Mouse (Mus musculus) midbrain, embryonic 12.5 days (tissue): ENCODE results near the gene Ceacam3. TPM values are rescaled to one million over a fixed set of nuclear protein-coding genes. Genes with fewer than 3 reads are reported as not detected.
"Not testable (repeated sequence)": the region's sequence is repeated elsewhere in the genome, so short reads cannot be mapped to it uniquely, and the experiment has no call there.

Source experiments
- ATAC-seq: fragments of 200-750 bp; cut with Nextera tagmentation; 2 replicates; pipeline ENCODE4 v1.8.0; 2017; ENCODE audit warnings: low read depth, moderate TSS enrichment, moderate library complexity; ENCODE audit not compliant: low FRiP score
- H3K27ac ChIP-seq: fragments of 300-500 bp; sonication (generic); replicated peaks from 2 replicates; pipeline ENCODE4 v1.5.1; 2016; ENCODE audit warnings: mild to moderate bottlenecking
- H3K27me3 ChIP-seq: fragments of 300-500 bp; sonication (generic); 2 replicates; pipeline ENCODE4 v1.6.1; 2016; ENCODE audit warnings: mild to moderate bottlenecking
- H3K36me3 ChIP-seq: fragments of 300-500 bp; sonication (generic); 2 replicates; pipeline ENCODE4 v1.6.1; 2016
- H3K4me1 ChIP-seq: fragments of 300-500 bp; sonication (generic); 2 replicates; pipeline ENCODE4 v1.6.1; 2016
- H3K4me2 ChIP-seq: fragments of 300-500 bp; sonication (generic); replicated peaks from 2 replicates; pipeline ENCODE4 v1.6.1; 2016; ENCODE audit warnings: mild to moderate bottlenecking, moderate library complexity
- H3K4me3 ChIP-seq: fragments of 300-500 bp; sonication (generic); 2 replicates; pipeline ENCODE4 v1.5.1; 2016; ENCODE audit warnings: mild to moderate bottlenecking
- H3K9ac ChIP-seq: fragments of 300-500 bp; sonication (generic); replicated peaks from 2 replicates; pipeline ENCODE4 v1.6.1; 2016; ENCODE audit warnings: mild to moderate bottlenecking, moderate library complexity
- H3K9me3 ChIP-seq: fragments of 300-500 bp; sonication (generic); 2 replicates; pipeline ENCODE4 v1.6.1; 2016; ENCODE audit warnings: mild to moderate bottlenecking
- WGBS: fragments of 180-500 bp; shearing (Covaris S2); methylation state at CpG from one replicate; pipeline ENCODE4 v1.1.7; 2016; 5-methylcytosine and 5-hydroxymethylcytosine counted together
- polyA plus RNA-seq: library from polyadenylated mRNA; unstranded; fragments of >200 nt; fragmentation: Nextera tagmentation; extraction: Ambion mirVana; gene quantifications from 2 replicates; pipeline ENCODE4 v1.2.1, GENCODE M21; 2016

Ceacam3 gene
- not detected in 2 replicates for polyA plus RNA-seq

DNA sequence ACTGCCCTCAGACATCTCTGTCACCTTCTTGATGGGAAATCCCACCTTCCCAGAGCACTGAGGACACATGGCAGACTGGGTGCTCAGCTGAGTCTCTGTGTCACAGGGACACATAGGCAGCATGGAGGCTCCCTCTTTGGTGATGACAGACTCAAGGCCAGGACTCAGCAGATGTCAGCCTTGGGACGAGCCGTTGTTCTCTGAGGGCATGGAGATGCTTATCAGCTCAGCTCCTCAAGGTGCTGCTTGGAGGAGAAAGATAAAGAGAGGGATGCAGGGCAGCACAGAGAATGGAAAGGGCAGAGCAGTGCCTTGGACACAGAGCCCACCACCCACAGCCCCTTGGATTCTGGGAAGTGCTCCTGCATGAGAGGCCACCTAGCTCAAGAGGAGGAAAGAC lies at the start of gene Ceacam3:
Gene Ceacam3 (plus strand): TSS at position 352 of the 400 bp plus-strand sequence.
- Histone ChIP-seq H3K4me1 (no peaks in the 10 kb centered on the region), H3K27me3 (no peaks in the 10 kb centered on the region), H3K9me3 (peaks cover 43% of the 10 kb centered on the region), H3K27ac (no peak within 1 kb of the TSS), H3K4me2 (no peak within 1 kb of the TSS), H3K4me3 (no peak within 1 kb of the TSS), H3K36me3 (no peaks in the 10 kb centered on the region), H3K9ac (no peak within 1 kb of the TSS)
- no peak for ATAC-seq
- 88% methylated on average over 2 of the region's 2 CpGs for WGBS

GRCm38 (mm10) chr7:17101631-17102030 lies 48.5 kb upstream of the Ceacam3 start:
- H3K4me2 ChIP-seq, ATAC-seq, H3K9me3 ChIP-seq, H3K27ac ChIP-seq, H3K9ac ChIP-seq, H3K4me1 ChIP-seq, H3K4me3 ChIP-seq, H3K36me3 ChIP-seq, H3K27me3 ChIP-seq: not testable (repeated sequence)
- 90% methylated on average over 13 of the region's 13 CpGs for WGBS

DNA sequence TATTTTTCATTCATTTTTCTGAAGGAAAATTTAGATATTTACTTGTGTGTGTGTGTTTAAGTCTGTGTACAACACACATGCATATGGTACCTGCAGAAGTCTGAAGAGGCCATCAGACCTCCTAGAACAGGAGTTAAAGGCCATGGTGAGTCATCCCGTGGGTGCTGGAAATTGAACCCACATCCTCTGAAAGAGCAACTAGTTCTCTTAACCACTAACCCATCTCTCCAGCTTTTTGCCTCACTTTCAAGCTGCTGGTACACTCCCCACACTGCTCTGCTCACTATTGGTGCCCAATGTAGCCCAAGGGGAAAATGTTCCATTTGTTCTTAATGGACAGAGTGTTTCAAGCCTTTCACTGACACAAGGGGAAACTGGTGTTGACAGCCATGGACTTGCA lies 14.8 kb upstream of the Ceacam3 start:
- Histone ChIP-seq H3K9me3 (0 out of 2 replicates have a peak, but pooled peaks cover 5% of the 10 kb centered on the region), H3K27me3 (no peaks in the 10 kb centered on the region), H3K4me3 (no peak overlapping the region), H3K27ac (no peak overlapping the region), H3K4me1 (no peaks in the 10 kb centered on the region), H3K4me2 (no peak overlapping the region), H3K9ac (no peak overlapping the region), H3K36me3 (no peaks in the 10 kb centered on the region)
- WGBS = 67% methylated on average over 1 of the region's 1 CpGs
- no peak for ATAC-seq

DNA sequence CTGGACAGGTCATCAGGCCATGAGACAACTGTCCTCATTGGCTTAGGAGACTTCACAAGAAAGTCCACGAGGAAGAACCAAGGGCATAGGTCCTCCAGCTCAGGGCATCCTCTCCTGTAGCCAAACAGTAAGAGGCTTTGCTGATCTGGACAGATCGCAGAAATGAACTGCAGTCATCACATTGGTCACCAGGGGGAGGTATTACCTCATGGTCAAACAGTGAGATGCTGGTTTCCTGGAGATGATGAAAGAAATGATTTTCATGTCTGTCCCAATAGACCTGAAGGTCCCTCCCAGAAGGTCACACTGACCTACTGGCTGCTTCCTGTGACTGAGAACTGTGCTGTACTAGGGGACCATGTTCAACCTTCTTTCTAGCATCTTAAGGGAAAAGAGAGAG lies 5.6 kb downstream of the Ceacam3 start:
- WGBS = 45% methylated on average over 2 of the region's 2 CpGs
- peaks cover 44% of the 10 kb centered on the region for H3K9me3 ChIP-seq
- no peak for ATAC-seq
- H3K27me3 ChIP-seq = no peaks in the 10 kb centered on the region
- no peak overlapping the region for H3K4me2 ChIP-seq
- H3K4me3 ChIP-seq = no peak overlapping the region
- no peak overlapping the region for H3K9ac ChIP-seq
- H3K4me1 ChIP-seq = no peaks in the 10 kb centered on the region
- no peaks in the 10 kb centered on the region for H3K36me3 ChIP-seq
- no peak overlapping the region for H3K27ac ChIP-seq

GRCm38 (mm10) chr7:17156885-17157677 lies 7.0 kb downstream of the Ceacam3 start:
- H3K27ac ChIP-seq = no peak overlapping the region
- H3K4me3 ChIP-seq = no peak overlapping the region
- no peaks in the 10 kb centered on the region for H3K36me3 ChIP-seq
- H3K9me3 ChIP-seq = peaks cover 57% of the 10 kb centered on the region
- H3K4me2 ChIP-seq = no peak overlapping the region
- no peak for ATAC-seq
- no peak overlapping the region for H3K9ac ChIP-seq
- 76% methylated on average over 3 of the region's 3 CpGs for WGBS
- no peaks in the 10 kb centered on the region for H3K27me3 ChIP-seq
- no peaks in the 10 kb centered on the region for H3K4me1 ChIP-seq

DNA sequence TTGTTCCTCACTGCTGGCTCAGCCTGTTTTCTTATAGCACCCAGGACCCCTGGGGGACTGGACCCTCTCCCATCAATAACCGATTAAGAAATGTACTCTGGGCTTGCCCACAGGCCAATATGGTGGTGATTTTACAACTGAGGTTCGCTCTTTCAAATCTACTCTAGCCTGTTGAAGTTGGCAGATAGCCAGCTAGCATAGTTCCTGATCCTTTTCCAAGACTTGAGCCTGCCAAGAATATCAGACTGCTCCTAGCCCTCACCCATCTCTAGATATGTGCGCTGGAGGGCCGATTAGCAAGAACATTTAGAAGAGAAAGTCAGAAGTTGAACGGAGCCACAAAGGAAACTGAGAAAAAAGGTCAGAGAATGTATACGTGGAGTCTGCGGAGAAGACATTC lies 8.9 kb downstream of the Ceacam3 start:
- H3K27me3 ChIP-seq = no peaks in the 10 kb centered on the region
- H3K9me3 ChIP-seq = peaks cover 50% of the 10 kb centered on the region
- ATAC-seq = no peak
- no peak overlapping the region for H3K9ac ChIP-seq
- no peaks in the 10 kb centered on the region for H3K4me1 ChIP-seq
- H3K4me2 ChIP-seq = no peak overlapping the region
- 87% methylated on average over 7 of the region's 7 CpGs for WGBS
- H3K36me3 ChIP-seq = no peaks in the 10 kb centered on the region
- no peak overlapping the region for H3K4me3 ChIP-seq
- H3K27ac ChIP-seq = no peak overlapping the region

GRCm38 (mm10) chr7:17171827-17172226 lies 21.7 kb downstream of the Ceacam3 start:
- Histone ChIP-seq H3K9me3 (peaks cover 42% of the 10 kb centered on the region), H3K4me2 (no peak overlapping the region), H3K27me3 (no peaks in the 10 kb centered on the region), H3K4me1 (no peaks in the 10 kb centered on the region), H3K9ac (no peak overlapping the region), H3K27ac (no peak overlapping the region), H3K36me3 (no peaks in the 10 kb centered on the region), H3K4me3 (no peak overlapping the region)
- WGBS = 91% methylated on average over 4 of the region's 4 CpGs
- ATAC-seq = no peak

DNA sequence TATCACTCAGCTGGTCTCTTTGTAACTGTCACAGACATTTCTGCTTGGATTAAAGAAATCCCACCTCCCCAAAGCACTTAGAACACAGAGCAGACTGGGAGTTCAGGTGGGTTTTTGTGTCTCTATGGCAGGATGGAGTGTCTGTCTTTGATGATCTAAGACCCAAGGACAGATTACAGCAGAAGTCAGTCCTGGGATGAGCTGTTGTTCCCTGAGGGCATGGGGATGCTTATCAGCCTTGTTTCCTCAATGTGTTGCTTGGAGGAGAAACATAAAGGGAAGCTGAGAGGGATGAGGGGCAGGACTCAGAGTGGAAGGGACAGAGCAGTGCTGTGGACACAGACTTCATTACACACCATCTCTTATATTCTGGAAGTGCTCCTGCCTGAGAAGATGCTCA lies 53.1 kb downstream of the Ceacam3 start, which contains the start of gene Psg29:
Gene Psg29 (plus strand): TSS at position 301 of the 400 bp plus-strand sequence.
- Histone ChIP-seq H3K4me2 (no peak within 1 kb of the TSS), H3K4me1 (no peaks in the 10 kb centered on the region), H3K36me3 (no peaks in the 10 kb centered on the region), H3K27me3 (no peaks in the 10 kb centered on the region), H3K4me3 (no peak within 1 kb of the TSS), H3K9ac (no peak within 1 kb of the TSS), H3K9me3 (peaks cover 59% of the 10 kb centered on the region), H3K27ac (no peak within 1 kb of the TSS)
- no peak for ATAC-seq

GRCm38 (mm10) chr7:17205530-17206184 lies 55.6 kb downstream of the Ceacam3 start:
- ATAC-seq = no peak
- Histone ChIP-seq H3K27me3 (no peaks in the 10 kb centered on the region), H3K9me3 (peaks cover 50% of the 10 kb centered on the region), H3K36me3 (no peaks in the 10 kb centered on the region), H3K27ac (no peak overlapping the region), H3K4me2 (no peak overlapping the region), H3K9ac (no peak overlapping the region), H3K4me1 (no peaks in the 10 kb centered on the region), H3K4me3 (no peak overlapping the region)
- 74% methylated on average over 3 of the region's 3 CpGs for WGBS

Other genes with a start within 250 kb of the Ceacam3 start
- gene Ptgir, start 243.8 kb upstream of the Ceacam3 start, polyA plus RNA-seq = 1.1 and 1.2 TPM in 2 replicates
- gene Calm3, start 226.2 kb upstream of the Ceacam3 start, polyA plus RNA-seq = 223 and 224 TPM in 2 replicates
- gene Pnmal2, start 205.6 kb upstream of the Ceacam3 start, polyA plus RNA-seq = 49.3 and 55.3 TPM in 2 replicates
- gene Pnmal1, start 190.6 kb upstream of the Ceacam3 start, polyA plus RNA-seq = 28.8 and 34.8 TPM in 2 replicates
- gene Gm42372, start 167.2 kb upstream of the Ceacam3 start, polyA plus RNA-seq = 1.7 and 1.8 TPM in 2 replicates
- gene Ccdc8, start 157.6 kb upstream of the Ceacam3 start, polyA plus RNA-seq = 7.0 and 12.6 TPM in 2 replicates
- 102 TPM in 2 replicates for gene Ppp5c, start 122.4 kb upstream of the Ceacam3 start, polyA plus RNA-seq
- gene Hif3a, start 87.9 kb upstream of the Ceacam3 start, polyA plus RNA-seq = 4.9 and 5.1 TPM in 2 replicates
- 0.21 and 0.23 TPM in 2 replicates for gene Psg16, start 76.2 kb upstream of the Ceacam3 start, polyA plus RNA-seq
- gene Psg29, start 53.2 kb downstream of the Ceacam3 start, polyA plus RNA-seq = not detected in 2 replicates